Mouse (Mus musculus) liver (tissue): ENCODE data around the gene Aire.

Source experiments
- DNase-seq: peaks from one replicate; pipeline ENCODE4 v3.0.0-alpha.2; 2020; ENCODE audit warnings: mixed read lengths

Aire gene

DNA sequence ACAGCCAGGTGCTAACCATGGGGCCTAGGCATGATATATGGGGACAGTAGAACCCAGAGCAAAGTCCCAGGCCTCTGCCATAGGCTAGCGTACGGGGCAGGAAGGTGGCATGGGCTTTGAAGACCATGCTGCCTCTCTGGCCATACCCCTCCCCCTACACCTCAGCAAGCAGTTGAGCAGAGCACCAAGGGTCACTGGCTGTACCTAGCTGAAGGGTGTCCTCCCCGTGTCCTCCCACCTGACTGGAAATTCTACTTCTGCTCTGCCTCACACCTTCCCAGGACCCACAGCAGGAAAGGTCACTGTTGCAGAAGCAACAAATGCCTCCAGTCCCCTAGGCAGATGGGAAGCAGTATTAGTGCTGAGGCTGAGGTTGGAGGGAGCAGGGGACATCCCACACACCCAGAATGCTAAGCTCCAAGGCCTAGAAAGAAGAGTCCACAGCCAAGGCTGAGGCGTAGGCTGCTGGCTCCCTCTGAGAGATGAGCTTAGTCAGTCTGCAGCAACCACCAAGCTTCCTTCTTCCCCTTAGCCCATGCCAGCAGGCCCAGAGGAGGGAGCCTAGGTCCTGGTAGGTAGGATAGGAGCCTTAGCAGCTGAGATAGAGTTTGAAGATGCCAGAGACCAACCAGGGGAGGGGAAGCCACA lies 37.5 kb downstream of the Aire start:
- no peak for DNase-seq

DNA sequence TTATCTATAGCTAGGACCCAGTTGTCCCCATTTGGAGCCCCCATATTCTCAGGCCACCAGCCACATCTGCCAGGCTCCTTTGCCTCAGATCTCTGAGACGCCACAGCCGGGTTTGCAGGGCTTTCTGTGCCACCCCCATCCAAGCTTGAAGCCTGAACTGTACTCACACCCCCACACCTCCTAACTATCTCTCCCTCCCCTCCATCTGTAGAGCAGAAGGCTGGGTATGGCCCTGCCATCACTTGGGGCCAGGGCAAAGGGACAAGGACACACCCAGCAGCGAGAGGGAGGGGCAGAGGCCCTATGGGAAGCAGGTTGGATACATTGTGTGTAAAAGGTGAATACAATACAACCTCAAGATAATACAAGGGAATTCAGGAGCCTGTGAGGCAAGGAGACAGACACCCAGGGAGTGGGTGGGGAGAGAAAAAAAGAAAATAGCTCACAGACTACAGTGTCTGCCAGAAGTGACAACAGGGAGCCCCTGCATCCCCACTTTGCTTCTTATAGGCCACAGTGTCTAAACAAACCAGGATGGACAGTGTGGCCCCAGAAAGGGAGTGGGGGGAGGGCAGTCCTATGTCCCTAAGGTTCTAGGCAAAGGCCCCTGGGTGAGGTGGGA lies 38.8 kb downstream of the Aire start:
- peak; percentile 82 for DNase-seq

DNA sequence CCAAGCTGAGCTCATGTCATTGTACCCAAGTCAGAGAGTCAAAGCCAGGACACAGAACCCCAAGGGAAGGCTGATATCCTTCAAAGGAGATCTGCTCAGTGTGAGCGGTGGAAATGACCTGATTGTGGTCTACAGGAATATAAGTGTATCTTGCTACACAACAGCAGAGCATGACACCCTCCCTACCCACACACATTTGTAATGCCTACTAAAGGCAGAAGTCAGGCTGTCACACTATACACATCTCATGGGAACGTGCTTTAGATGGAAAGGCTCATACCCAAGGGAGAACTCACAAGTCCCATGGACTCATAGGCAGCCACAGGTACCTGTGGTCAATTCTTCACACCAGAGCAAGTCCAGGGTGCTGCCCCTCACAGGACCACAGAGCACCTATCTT lies 41.1 kb downstream of the Aire start:
- DNase-seq = no peak

DNA sequence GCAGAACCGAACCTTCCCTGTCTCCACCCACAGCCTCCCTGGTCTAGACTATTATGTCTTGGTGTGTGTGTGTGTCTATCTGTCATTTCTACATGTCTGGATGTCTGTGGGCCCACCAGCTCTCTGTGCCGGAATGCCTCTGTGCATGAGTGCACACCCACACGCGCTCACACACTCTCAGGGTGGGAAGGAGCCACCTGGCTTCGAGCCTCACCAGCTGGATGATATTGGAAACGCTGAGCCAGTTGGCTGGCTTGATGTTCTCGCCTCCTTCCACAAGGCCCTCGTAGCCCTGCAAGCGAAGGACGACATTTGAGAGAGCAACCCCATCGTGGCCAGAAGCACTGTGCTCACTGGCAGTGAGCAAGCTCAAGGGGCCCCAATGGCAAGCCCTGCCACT lies 41.6 kb downstream of the Aire start:
- DNase-seq = no peak

DNA sequence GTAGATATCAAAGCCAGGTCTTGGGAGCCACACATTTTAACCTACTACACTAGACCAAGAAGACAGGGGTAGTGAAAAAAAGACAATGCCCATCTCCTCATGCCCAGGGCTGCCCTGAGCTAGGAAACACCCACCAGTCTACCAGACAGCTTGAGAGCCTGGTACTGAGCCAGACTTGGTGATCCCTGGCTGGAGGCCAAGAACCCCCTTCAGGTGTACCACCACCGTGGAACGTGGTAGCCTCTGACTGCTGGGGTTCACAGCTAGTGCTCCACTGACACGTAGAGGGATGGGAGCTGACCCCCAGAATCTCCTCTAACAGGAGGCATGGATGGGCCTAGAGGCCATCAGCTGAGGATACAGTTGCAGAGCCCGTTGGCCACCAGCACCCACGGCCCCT lies 43.2 kb downstream of the Aire start:
- DNase-seq = no peak

DNA sequence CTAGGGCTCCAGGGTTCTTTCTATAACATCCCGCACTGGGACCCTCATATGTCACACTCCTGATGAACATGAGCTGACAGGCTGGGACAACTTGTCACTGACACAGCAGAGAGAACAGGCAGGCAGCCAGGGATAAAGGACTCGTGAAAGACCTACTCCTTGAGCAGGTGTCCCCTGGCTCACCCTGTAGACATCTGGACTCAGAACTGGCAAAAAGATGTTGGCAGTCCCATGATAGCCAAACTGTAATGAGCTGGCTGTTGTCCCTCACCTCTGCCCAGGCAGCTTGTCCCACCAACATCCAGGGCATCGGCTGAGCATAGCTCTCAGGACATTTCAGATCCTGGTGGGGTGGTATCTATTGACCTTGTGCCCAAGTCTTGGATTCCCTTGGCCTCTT lies 47.8 kb downstream of the Aire start:
- DNase-seq = no peak

DNA sequence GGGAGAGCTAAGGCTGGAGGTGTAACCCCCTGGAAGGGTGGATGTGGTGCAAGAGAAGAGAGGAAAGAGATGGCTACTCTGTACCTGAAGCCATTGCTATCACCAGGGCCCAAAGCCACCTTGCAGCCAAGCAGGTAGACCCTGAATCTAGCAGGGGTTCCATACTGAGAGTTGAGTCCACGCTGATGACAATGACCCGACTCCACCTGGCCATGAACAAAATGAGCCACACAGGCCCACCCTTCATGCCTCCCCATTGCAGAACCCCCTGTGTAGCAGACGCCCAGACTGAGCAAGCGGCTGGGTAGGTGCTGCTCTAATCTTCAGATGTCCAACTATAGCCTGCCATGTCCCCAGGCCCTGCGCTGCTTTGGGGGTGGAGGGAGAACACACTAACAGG lies 57.6 kb downstream of the Aire start:
- no peak for DNase-seq

DNA sequence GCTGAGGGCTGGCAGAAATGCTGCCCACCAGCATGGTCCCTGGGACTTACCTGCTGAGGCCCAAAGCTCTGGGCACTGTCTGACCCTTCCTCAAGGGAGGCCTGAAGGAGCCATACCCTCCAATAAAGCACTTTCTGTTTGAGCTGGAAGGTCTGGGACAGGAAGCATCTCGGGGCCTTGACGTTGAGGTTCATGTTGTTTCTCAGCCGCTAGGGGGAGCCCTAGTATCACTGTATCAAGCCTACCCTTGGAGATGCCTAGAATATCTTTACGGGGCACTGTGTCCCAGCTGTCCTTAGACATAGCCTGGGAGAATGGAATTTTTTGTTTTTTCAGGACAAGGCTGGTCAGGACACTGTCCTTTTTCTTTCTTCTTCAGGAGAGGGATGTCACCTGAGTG lies 58.8 kb downstream of the Aire start:
- DNase-seq = peak; percentile 80
